Mouse (Mus musculus): Measurements from ENCODE around the gene Wapl. TPM values are rescaled to one million over a fixed set of nuclear protein-coding genes. Genes with fewer than 3 reads are reported as not detected.

The Wapl gene
- 20.3 TPM for polyA plus RNA-seq (2014; fragmentation: Illumina TruSeq; extraction: RNeasy Lipid Tissue Mini Kit (QIAGEN cat#74804); ENCODE audit: insufficient read depth, low read depth, low replicate concordance)

GRCm38 (mm10) chr14:34673395-34674228, at the start of gene Wapl:
TSS of gene Wapl (plus strand) at chr14:34673928.

Other genes starting within 250 kb of the Wapl start
- gene Bmpr1a, start 170.6 kb upstream of the Wapl start, polyA plus RNA-seq (2014; fragmentation: Illumina TruSeq; extraction: RNeasy Lipid Tissue Mini Kit (QIAGEN cat#74804); ENCODE audit: insufficient read depth, low read depth, low replicate concordance) = 17.6 TPM
- not detected for gene 9230112D13Rik, start 151.1 kb upstream of the Wapl start, polyA plus RNA-seq (2014; fragmentation: Illumina TruSeq; extraction: RNeasy Lipid Tissue Mini Kit (QIAGEN cat#74804); ENCODE audit: insufficient read depth, low read depth, low replicate concordance)
- gene Ldb3, start 85.2 kb upstream of the Wapl start, polyA plus RNA-seq (2014; fragmentation: Illumina TruSeq; extraction: RNeasy Lipid Tissue Mini Kit (QIAGEN cat#74804); ENCODE audit: insufficient read depth, low read depth, low replicate concordance) = 8.9 TPM
- gene Opn4, start 73.8 kb upstream of the Wapl start, polyA plus RNA-seq (2014; fragmentation: Illumina TruSeq; extraction: RNeasy Lipid Tissue Mini Kit (QIAGEN cat#74804); ENCODE audit: insufficient read depth, low read depth, low replicate concordance) = not detected
- gene Grid1, start 146.2 kb downstream of the Wapl start, polyA plus RNA-seq (2014; fragmentation: Illumina TruSeq; extraction: RNeasy Lipid Tissue Mini Kit (QIAGEN cat#74804); ENCODE audit: insufficient read depth, low read depth, low replicate concordance) = not detected

All from lung, adult 10 weeks (tissue).